Mouse (Mus musculus) lung, postnatal 0 days (tissue): ENCODE results near the gene Olfr640.

ENCODE experiments used
- CTCF ChIP-seq: IDR thresholded peaks from 2 replicates; pipeline ENCODE4 v1.5.1; 2016; ENCODE audit warnings: antibody characterized with exemption, mild to moderate bottlenecking
- EP300 ChIP-seq: IDR thresholded peaks from 2 replicates; pipeline ENCODE4 v1.6.1; 2016; ENCODE audit warnings: antibody characterized with exemption, mild to moderate bottlenecking, control low read depth

- TF ChIP-seq CTCF, result no peak
- no peak for TF ChIP-seq EP300
Measured at GRCm38 (mm10) chr7:104052566-104052965, 27.2 kb upstream of the Olfr640 start, which contains the start of gene Olfr642.
